ENCODE assay signal across 15 mouse cellular contexts in the genomic region with DNA sequence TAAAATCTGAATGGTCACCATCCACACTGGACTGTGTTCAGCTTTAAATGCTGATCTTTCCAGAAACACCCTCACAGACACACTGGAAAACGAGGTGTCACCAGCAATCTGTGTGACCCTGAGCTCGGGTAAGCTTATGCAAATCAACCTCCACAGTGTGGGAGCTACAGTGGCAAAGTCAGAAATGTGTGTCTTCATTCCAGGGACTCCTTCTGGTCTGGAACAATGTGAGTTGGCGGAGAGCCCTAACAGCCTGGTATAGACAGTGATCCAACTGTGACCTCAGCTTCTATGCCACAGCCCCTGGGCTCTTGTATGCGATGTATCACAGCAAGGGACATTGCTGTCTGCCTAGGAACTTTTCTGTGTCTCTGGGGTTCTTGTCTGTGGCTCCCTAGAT. TPM values are rescaled to one million over a fixed set of nuclear protein-coding genes. Genes with fewer than 3 reads are reported as not detected.
DNase-seq lines count a peak whose midpoint lies in the region; ATAC-seq lines count a peak whose summit lies in the region.
"Had no signal": no experiment of that assay in that cellular context is flagged by ENCODE, and none has a peak within 500 bp of the region (broad histone marks: within the 10 kb centered on the region; RNA-seq: fewer than 3 reads in every experiment).

No protein-coding gene starts in this region.

- H3K27me3 ChIP-seq in hindbrain, embryonic 12.5 days = no peaks in the 10 kb centered on the region
- H3K27me3 ChIP-seq in midbrain, embryonic 16.5 days (ENCODE audit: control insufficient read depth, insufficient read depth, low read depth, low read length) = no peaks in the 10 kb centered on the region
- H3K27me3 ChIP-seq: forebrain, embryonic 12.5 days had no signal

- WGBS in hindbrain, embryonic 12.5 days = 68% methylated on average over 4 of the region's 4 CpGs
- 56% methylated on average over 4 of the region's 4 CpGs for WGBS in midbrain, embryonic 16.5 days

- H3K4me3 ChIP-seq in hindbrain, embryonic 12.5 days = no peak overlapping the region
- no peak overlapping the region for H3K4me3 ChIP-seq in midbrain, embryonic 16.5 days (ENCODE audit: low read depth, low read length)
- H3K4me3 ChIP-seq: forebrain, embryonic 12.5 days had no signal

- DNase-seq in frontal cortex, postnatal 25 days (ENCODE audit: low spot score in 2 of 2) = no peak
- peak; percentile 87 for DNase-seq in brain, adult 2 months (ENCODE audit: low read depth, low spot score)
- DNase-seq in cerebellum, postnatal 25 days = peak; percentile 73 to 78
- peak; percentile 55 to 65 for DNase-seq in layer of hippocampus, postnatal 14 days (ENCODE audit: low spot score in 2 of 2)
- DNase-seq: adrenal gland, postnatal 25 days; kidney, postnatal 25 days; lung, embryonic 14.5 days had no signal

- no peak overlapping the region for H3K4me2 ChIP-seq in hindbrain, embryonic 12.5 days (replicated peaks)
- H3K4me2 ChIP-seq in midbrain, embryonic 16.5 days (ENCODE audit: low read length) = no peak overlapping the region
- H3K4me2 ChIP-seq: forebrain, embryonic 12.5 days; lung, embryonic 14.5 days had no signal

- H3K27ac ChIP-seq in hindbrain, embryonic 12.5 days = no peak overlapping the region
- H3K27ac ChIP-seq in midbrain, embryonic 16.5 days (ENCODE audit: low read length) = no peak overlapping the region
- H3K27ac ChIP-seq: forebrain, embryonic 12.5 days had no signal

- ATAC-seq in frontal cortex, adult (ENCODE audit: low TSS enrichment) = peak; percentile 79
- ATAC-seq in hindbrain, embryonic 12.5 days (ENCODE audit: low FRiP score) = no peak
- ATAC-seq in activated CD4-positive, CD25-positive, alpha-beta regulatory T cell, adult 4 months = no peak
- no peak for ATAC-seq in midbrain, embryonic 16.5 days
- ATAC-seq: intestine, embryonic 16.5 days had no signal

- H3K4me1 ChIP-seq in hindbrain, embryonic 12.5 days = no peaks in the 10 kb centered on the region
- no peaks in the 10 kb centered on the region for H3K4me1 ChIP-seq in midbrain, embryonic 16.5 days (ENCODE audit: control insufficient read depth, insufficient read depth, low read length)
- H3K4me1 ChIP-seq: forebrain, embryonic 12.5 days had no signal

- no peaks in the 10 kb centered on the region for H3K9me3 ChIP-seq in hindbrain, embryonic 12.5 days (replicated peaks)
- no peaks in the 10 kb centered on the region for H3K9me3 ChIP-seq in midbrain, embryonic 16.5 days (replicated peaks; ENCODE audit: control insufficient read depth, low read length, poor library complexity, severe bottlenecking)
- H3K9me3 ChIP-seq: forebrain, embryonic 12.5 days had no signal

- H3K36me3 ChIP-seq in hindbrain, embryonic 12.5 days = no peaks in the 10 kb centered on the region
- no peaks in the 10 kb centered on the region for H3K36me3 ChIP-seq in midbrain, embryonic 16.5 days (ENCODE audit: control insufficient read depth, insufficient read depth, low read length)
- H3K36me3 ChIP-seq: forebrain, embryonic 12.5 days had no signal

- H3K9ac ChIP-seq in hindbrain, embryonic 12.5 days = no peak overlapping the region
- H3K9ac ChIP-seq in midbrain, embryonic 16.5 days (ENCODE audit: low read depth, low read length) = no peak overlapping the region
- H3K9ac ChIP-seq: forebrain, embryonic 12.5 days; lung, embryonic 14.5 days had no signal

RNA-seq across cellular contexts. Expression of a gene that starts 25.3 kb away (rescaled TPM):
- 10 to 100 TPM; 34.4 to 38.4 TPM for total RNA-seq in layer of hippocampus, postnatal 14 days (2021)
- polyA plus RNA-seq in hindbrain, embryonic 12.5 days (2016; fragmentation: Nextera tagmentation; extraction: Ambion mirVana) = 0.44 and 0.56 TPM in 2 replicates
- not detected for polyA plus RNA-seq in activated CD4-positive, CD25-positive, alpha-beta regulatory T cell, adult 4 months (2017; shearing (Covaris generic))
- 2.0 and 2.5 TPM in 2 replicates for polyA plus RNA-seq in midbrain, embryonic 16.5 days (2015; fragmentation: Nextera tagmentation; extraction: Ambion mirVana)
- total RNA-seq: granulocyte monocyte progenitor cell, adult 5-6 weeks; heart, postnatal 14 days had no signal

Comparison
In these comparisons a context has a peak if more than half of its experiments do, and no peak if none do; other contexts are left out.
1. DNase-seq: peak in brain, adult 2 months (single experiment), cerebellum, postnatal 25 days (2 of 2) and layer of hippocampus, postnatal 14 days (2 of 2); none in frontal cortex, postnatal 25 days (0 of 2).